Mouse (Mus musculus) cerebellum, postnatal 14 days (tissue): Measurements from ENCODE around the gene Map3k1.
A peak's percentile ranks its signal among the peaks of the same experiment; 100 is the strongest.
"Not testable (repeated sequence)": the region's sequence is repeated elsewhere in the genome, so short reads cannot be mapped to it uniquely, and the experiment has no call there.

Experiments
- DNase-seq, 2 experiments: peaks; one replicate each; pipeline ENCODE4 v3.0.0; 2021; ENCODE audit warnings: mixed read lengths in 2 of 2

The Map3k1 gene

GRCm38 (mm10) chr13:111741204-111741990, 67.4 kb downstream of the Map3k1 start:
- no peak for DNase-seq

- no peak for DNase-seq
Observed at GRCm38 (mm10) chr13:111726898-111727297, 81.9 kb downstream of the Map3k1 start.

GRCm38 (mm10) chr13:111725165-111726077, 83.4 kb downstream of the Map3k1 start:
- peak; percentile 97 for DNase-seq

GRCm38 (mm10) chr13:111724811-111725164, 84.0 kb downstream of the Map3k1 start:
- no peak for DNase-seq

GRCm38 (mm10) chr13:111719726-111720125, 89.1 kb downstream of the Map3k1 start:
- DNase-seq = no peak

- DNase-seq = no peak
Observed at GRCm38 (mm10) chr13:111710531-111710930, 98.3 kb downstream of the Map3k1 start.

- not testable (repeated sequence) for DNase-seq
Observed at GRCm38 (mm10) chr13:111703952-111704351, 104.8 kb downstream of the Map3k1 start.

- no peak for DNase-seq
Observed at GRCm38 (mm10) chr13:111703396-111703795, 105.4 kb downstream of the Map3k1 start.
